Mouse (Mus musculus): ENCODE results near the gene Scarb1. TPM values are rescaled to one million over a fixed set of nuclear protein-coding genes. Genes with fewer than 3 reads are reported as not detected.
A peak's percentile ranks its signal among the peaks of the same experiment; 100 is the strongest.

Gene Scarb1
- polyA plus RNA-seq, 1 experiment: 18.6 TPM

- Histone ChIP-seq H3K27ac (replicated peaks; ENCODE audit: low read depth, low read length) (no peak overlapping the region), H3K4me1 (ENCODE audit: control insufficient read depth, insufficient read depth, insufficient read length, low read length) (no peaks in the 10 kb centered on the region), H3K4me3 (ENCODE audit: insufficient read depth, low read depth, low read length) (no peak overlapping the region)
Measured at GRCm38 (mm10) chr5:125375871-125376270, 35.0 kb upstream of the Scarb1 start.

- Histone ChIP-seq H3K27ac (replicated peaks; ENCODE audit: low read depth, low read length) (no peak overlapping the region), H3K4me1 (ENCODE audit: control insufficient read depth, insufficient read depth, insufficient read length, low read length) (no peaks in the 10 kb centered on the region), H3K4me3 (ENCODE audit: insufficient read depth, low read depth, low read length) (no peak overlapping the region)
Measured at GRCm38 (mm10) chr5:125372027-125372426, 31.1 kb upstream of the Scarb1 start.

- Histone ChIP-seq H3K4me1 (ENCODE audit: control insufficient read depth, insufficient read depth, insufficient read length, low read length) (no peaks in the 10 kb centered on the region), H3K27ac (replicated peaks; ENCODE audit: low read depth, low read length) (no peak overlapping the region), H3K4me3 (ENCODE audit: insufficient read depth, low read depth, low read length) (no peak overlapping the region)
Measured at GRCm38 (mm10) chr5:125370950-125371693, 30.2 kb upstream of the Scarb1 start.

- Histone ChIP-seq H3K4me3 (ENCODE audit: insufficient read depth, low read depth, low read length) (no peak overlapping the region), H3K27ac (replicated peaks; ENCODE audit: low read depth, low read length) (no peak overlapping the region), H3K4me1 (ENCODE audit: control insufficient read depth, insufficient read depth, insufficient read length, low read length) (peaks cover 10% of the 10 kb centered on the region; the same call in 1 of the 2 replicates)
Measured at GRCm38 (mm10) chr5:125368568-125368967, 27.7 kb upstream of the Scarb1 start.

GRCm38 (mm10) chr5:125368156-125368555 is 27.3 kb upstream of the Scarb1 start:
- Histone ChIP-seq H3K27ac (replicated peaks; ENCODE audit: low read depth, low read length) (no peak overlapping the region), H3K4me3 (ENCODE audit: insufficient read depth, low read depth, low read length) (no peak overlapping the region), H3K4me1 (ENCODE audit: control insufficient read depth, insufficient read depth, insufficient read length, low read length) (peaks cover 13% of the 10 kb centered on the region; the same call in 1 of the 2 replicates)

GRCm38 (mm10) chr5:125364851-125365429 is 24.0 kb upstream of the Scarb1 start:
- H3K4me3 ChIP-seq (ENCODE audit: insufficient read depth, low read depth, low read length): no peak overlapping the region
- peaks cover 18% of the 10 kb centered on the region; the same call in 1 of the 2 replicates for H3K4me1 ChIP-seq (ENCODE audit: control insufficient read depth, insufficient read depth, insufficient read length, low read length)
- no peak overlapping the region for H3K27ac ChIP-seq (replicated peaks; ENCODE audit: low read depth, low read length)

GRCm38 (mm10) chr5:125363894-125364293 is 23.0 kb upstream of the Scarb1 start:
- Histone ChIP-seq H3K4me1 (ENCODE audit: control insufficient read depth, insufficient read depth, insufficient read length, low read length) (peaks cover 18% of the 10 kb centered on the region; the same call in 1 of the 2 replicates), H3K4me3 (ENCODE audit: insufficient read depth, low read depth, low read length) (no peak overlapping the region), H3K27ac (replicated peaks; ENCODE audit: low read depth, low read length) (peak overlapping the region; percentile 6)

GRCm38 (mm10) chr5:125360981-125361510 is 20.2 kb upstream of the Scarb1 start:
- Histone ChIP-seq H3K4me3 (ENCODE audit: insufficient read depth, low read depth, low read length) (peak overlapping the region; percentile 20; the same call in 1 of the 2 replicates), H3K27ac (replicated peaks; ENCODE audit: low read depth, low read length) (no peak overlapping the region), H3K4me1 (ENCODE audit: control insufficient read depth, insufficient read depth, insufficient read length, low read length) (peaks cover 18% of the 10 kb centered on the region; the same call in 1 of the 2 replicates)

GRCm38 (mm10) chr5:125360566-125360965 is 19.7 kb upstream of the Scarb1 start:
- Histone ChIP-seq H3K27ac (replicated peaks; ENCODE audit: low read depth, low read length) (no peak overlapping the region), H3K4me1 (ENCODE audit: control insufficient read depth, insufficient read depth, insufficient read length, low read length) (peaks cover 18% of the 10 kb centered on the region; the same call in 1 of the 2 replicates), H3K4me3 (ENCODE audit: insufficient read depth, low read depth, low read length) (peak overlapping the region; percentile 20; the same call in 1 of the 2 replicates)

- Histone ChIP-seq H3K4me3 (ENCODE audit: insufficient read depth, low read depth, low read length) (no peak overlapping the region), H3K4me1 (ENCODE audit: control insufficient read depth, insufficient read depth, insufficient read length, low read length) (peaks cover 5% of the 10 kb centered on the region; the same call in 1 of the 2 replicates), H3K27ac (replicated peaks; ENCODE audit: low read depth, low read length) (no peak overlapping the region)
Measured at GRCm38 (mm10) chr5:125358270-125358608, 17.3 kb upstream of the Scarb1 start.

- H3K4me1 ChIP-seq (ENCODE audit: control insufficient read depth, insufficient read depth, insufficient read length, low read length): peaks cover 2% of the 10 kb centered on the region; the same call in 1 of the 2 replicates
- H3K4me3 ChIP-seq (ENCODE audit: insufficient read depth, low read depth, low read length): no peak overlapping the region
- no peak overlapping the region for H3K27ac ChIP-seq (replicated peaks; ENCODE audit: low read depth, low read length)
Measured at GRCm38 (mm10) chr5:125357543-125358269, 16.8 kb upstream of the Scarb1 start.

- no peak overlapping the region for H3K4me3 ChIP-seq (ENCODE audit: insufficient read depth, low read depth, low read length)
- H3K4me1 ChIP-seq (ENCODE audit: control insufficient read depth, insufficient read depth, insufficient read length, low read length): no peaks in the 10 kb centered on the region; the same call in 1 of the 2 replicates
- no peak overlapping the region for H3K27ac ChIP-seq (replicated peaks; ENCODE audit: low read depth, low read length)
Measured at GRCm38 (mm10) chr5:125355650-125356049, 14.8 kb upstream of the Scarb1 start.

- H3K4me3 ChIP-seq (ENCODE audit: insufficient read depth, low read depth, low read length): no peak overlapping the region
- H3K27ac ChIP-seq (replicated peaks; ENCODE audit: low read depth, low read length): no peak overlapping the region
- no peaks in the 10 kb centered on the region for H3K4me1 ChIP-seq (ENCODE audit: control insufficient read depth, insufficient read depth, insufficient read length, low read length)
Measured at GRCm38 (mm10) chr5:125354885-125355492, 14.1 kb upstream of the Scarb1 start.

- no peak overlapping the region for H3K4me3 ChIP-seq (ENCODE audit: insufficient read depth, low read depth, low read length)
- H3K4me1 ChIP-seq (ENCODE audit: control insufficient read depth, insufficient read depth, insufficient read length, low read length): peaks cover 4% of the 10 kb centered on the region; the same call in 1 of the 2 replicates
- H3K27ac ChIP-seq (replicated peaks; ENCODE audit: low read depth, low read length): no peak overlapping the region
Measured at GRCm38 (mm10) chr5:125352781-125353294, 11.9 kb upstream of the Scarb1 start.

All from brown adipose tissue, adult 24 weeks (tissue).